Mouse (Mus musculus) ovary, postnatal 14 days (tissue): ENCODE measurements around the gene Tstd2.

Source experiments
- DNase-seq: peaks from one replicate; pipeline ENCODE4 v3.0.0; 2022; ENCODE audit warnings: low spot score

Tstd2 gene

GRCm38 (mm10) chr4:46119514-46120094 lies 18.9 kb downstream of the Tstd2 start:
- no peak for DNase-seq

- DNase-seq, result no peak
Observed at GRCm38 (mm10) chr4:46117536-46117935, 21.0 kb downstream of the Tstd2 start.

- DNase-seq, result no peak
Observed at GRCm38 (mm10) chr4:46116544-46117175, 21.8 kb downstream of the Tstd2 start.

- no peak for DNase-seq
Observed at GRCm38 (mm10) chr4:46115308-46115707, 23.2 kb downstream of the Tstd2 start.

GRCm38 (mm10) chr4:46111361-46111760 lies 27.1 kb downstream of the Tstd2 start:
- no peak for DNase-seq

- DNase-seq, result no peak
Observed at GRCm38 (mm10) chr4:46110084-46110483, 28.4 kb downstream of the Tstd2 start.

- DNase-seq, result no peak
Observed at GRCm38 (mm10) chr4:46102078-46102769, 36.3 kb downstream of the Tstd2 start.

GRCm38 (mm10) chr4:46101211-46101711 lies 37.2 kb downstream of the Tstd2 start:
- DNase-seq, result no peak

- DNase-seq, result no peak
Observed at GRCm38 (mm10) chr4:46100539-46100938, 38.0 kb downstream of the Tstd2 start.

GRCm38 (mm10) chr4:46099132-46099531 lies 39.4 kb downstream of the Tstd2 start:
- no peak for DNase-seq

GRCm38 (mm10) chr4:46097591-46097990 lies 40.9 kb downstream of the Tstd2 start:
- DNase-seq, result no peak

GRCm38 (mm10) chr4:46096546-46096945 lies 41.9 kb downstream of the Tstd2 start:
- no peak for DNase-seq

- no peak for DNase-seq
Observed at GRCm38 (mm10) chr4:46095826-46096159, 42.7 kb downstream of the Tstd2 start.

- DNase-seq, result no peak
Observed at GRCm38 (mm10) chr4:46094916-46095825, 43.3 kb downstream of the Tstd2 start.

GRCm38 (mm10) chr4:46092429-46093076 lies 45.9 kb downstream of the Tstd2 start:
- no peak for DNase-seq

- no peak for DNase-seq
Observed at GRCm38 (mm10) chr4:46089524-46090125, 48.9 kb downstream of the Tstd2 start.

- no peak for DNase-seq
Observed at GRCm38 (mm10) chr4:46087852-46088251, 50.6 kb downstream of the Tstd2 start.

GRCm38 (mm10) chr4:46087427-46087771 lies 51.1 kb downstream of the Tstd2 start:
- DNase-seq, result no peak

GRCm38 (mm10) chr4:46086718-46087426 lies 51.6 kb downstream of the Tstd2 start:
- no peak for DNase-seq

- no peak for DNase-seq
Observed at GRCm38 (mm10) chr4:46085223-46085811, 53.2 kb downstream of the Tstd2 start.
